Mouse (Mus musculus) E14TG2a.4 (cell line): Measurements from ENCODE around the gene Msln.

Experiments
- CTCF ChIP-seq: conservative IDR thresholded peaks from 2 replicates; pipeline ENCODE4 v1.5.1; 2014; ENCODE audit warnings: low read length
- NANOG ChIP-seq: IDR thresholded peaks from 2 replicates; pipeline ENCODE4 v1.6.1; 2014; ENCODE audit warnings: borderline replicate concordance, low read length, mixed read lengths
- POU5F1 ChIP-seq: IDR thresholded peaks from 2 replicates; pipeline ENCODE4 v1.6.1; 2014; ENCODE audit warnings: low read length, borderline replicate concordance

DNA sequence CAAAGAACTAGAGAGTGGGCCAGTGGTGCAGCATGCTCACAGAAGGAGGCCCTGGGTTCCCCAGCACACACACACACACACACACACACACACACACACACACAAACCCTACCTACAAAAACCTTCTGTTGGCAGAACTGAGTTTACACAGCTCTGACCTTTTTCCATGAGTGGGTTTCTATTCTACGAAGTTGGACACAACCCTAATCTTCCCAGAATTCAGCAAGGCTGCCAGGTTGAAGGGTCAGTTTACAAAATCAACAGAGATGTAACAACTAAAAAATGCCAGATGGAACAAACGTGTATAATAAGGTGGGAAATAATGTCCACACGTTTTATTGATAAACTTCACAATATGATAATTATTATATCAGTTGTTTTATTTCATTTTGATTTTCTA, 3.5 kb upstream of the Msln start:
- no peak for TF ChIP-seq CTCF
- TF ChIP-seq NANOG, result no peak
- TF ChIP-seq POU5F1, result no peak
